Mouse (Mus musculus) R1 (cell line): Measurements from ENCODE around the gene Tmem170.

Source experiments
- DNase-seq: peaks from one replicate; pipeline ENCODE4 v3.0.0-alpha.2; 2018; ENCODE audit warnings: low read depth, low spot score

The Tmem170 gene

GRCm38 (mm10) chr8:111876355-111876948 is at the start of gene Tmem170:
TSS of gene Tmem170 (minus strand) at chr8:111876750.
- DNase-seq = peak; percentile 98

- peak; percentile 92 for DNase-seq
These were observed 48.4 kb upstream of the Tmem170 start for GRCm38 (mm10) chr8:111924976-111925375.

- DNase-seq = peak; percentile 91
These were observed 46.8 kb upstream of the Tmem170 start for GRCm38 (mm10) chr8:111923383-111923804.

GRCm38 (mm10) chr8:111920971-111921370 is 44.4 kb upstream of the Tmem170 start:
- peak; percentile 84 for DNase-seq

GRCm38 (mm10) chr8:111919663-111920062 is 43.1 kb upstream of the Tmem170 start:
- DNase-seq = peak; percentile 84

- DNase-seq = peak; percentile 75
These were observed 36.4 kb upstream of the Tmem170 start for GRCm38 (mm10) chr8:111912860-111913432.

- DNase-seq = no peak
These were observed 35.0 kb upstream of the Tmem170 start for GRCm38 (mm10) chr8:111911572-111911971.

GRCm38 (mm10) chr8:111909621-111910450 is 33.3 kb upstream of the Tmem170 start, which contains the start of gene Chst5:
TSS of gene Chst5 (minus strand) at chr8:111910447.
- DNase-seq = peak; percentile 38

GRCm38 (mm10) chr8:111905500-111906121 is 29.1 kb upstream of the Tmem170 start:
- DNase-seq = peak; percentile 34

- peak; percentile 31 for DNase-seq
These were observed 25.5 kb upstream of the Tmem170 start for GRCm38 (mm10) chr8:111902080-111902479.

- peak; percentile 85 for DNase-seq
These were observed 22.0 kb upstream of the Tmem170 start for GRCm38 (mm10) chr8:111898586-111898985.

- DNase-seq = peak; percentile 82
These were observed 18.4 kb upstream of the Tmem170 start for GRCm38 (mm10) chr8:111894955-111895354.

- no peak for DNase-seq
These were observed 16.1 kb upstream of the Tmem170 start for GRCm38 (mm10) chr8:111892615-111893014.

GRCm38 (mm10) chr8:111891983-111892382 is 15.4 kb upstream of the Tmem170 start:
- peak; percentile 98 for DNase-seq

GRCm38 (mm10) chr8:111890911-111891303 is 14.4 kb upstream of the Tmem170 start:
- DNase-seq = peak; percentile 49

GRCm38 (mm10) chr8:111889931-111890910 is 13.7 kb upstream of the Tmem170 start:
- peak; percentile 69 for DNase-seq

GRCm38 (mm10) chr8:111888091-111888650 is 11.6 kb upstream of the Tmem170 start:
- DNase-seq = peak; percentile 93

- DNase-seq = no peak
These were observed 10.9 kb upstream of the Tmem170 start for GRCm38 (mm10) chr8:111887479-111887878.

GRCm38 (mm10) chr8:111883615-111884014 is 7.1 kb upstream of the Tmem170 start:
- no peak for DNase-seq

- peak; percentile 67 for DNase-seq
These were observed 5.0 kb upstream of the Tmem170 start for GRCm38 (mm10) chr8:111881591-111881990.
